Mouse (Mus musculus) cerebellum, adult 2 months (tissue): Measurements from ENCODE around the gene Mbtps2.

Experiments
- CTCF ChIP-seq: fragments of 200-500 bp; IDR thresholded peaks from 2 replicates; pipeline ENCODE4 v1.5.1; 2011; ENCODE audit warnings: low read depth, mild to moderate bottlenecking, control low read depth, low read length, moderate library complexity, borderline replicate concordance; ENCODE audit not compliant: insufficient read depth
- POLR2A ChIP-seq: fragments of 200-500 bp; IDR thresholded peaks from 2 replicates; pipeline ENCODE4 v1.6.1; 2011; ENCODE audit warnings: low read length, control low read depth, borderline replicate concordance; ENCODE audit not compliant: insufficient read depth

GRCm38 (mm10) chrX:157595927-157596326 lies 2.6 kb downstream of the Mbtps2 start:
- TF ChIP-seq CTCF (no peak), POLR2A (no peak)
